Mouse (Mus musculus): ENCODE data around the gene Gm49661.

Gene Gm49661

DNA sequence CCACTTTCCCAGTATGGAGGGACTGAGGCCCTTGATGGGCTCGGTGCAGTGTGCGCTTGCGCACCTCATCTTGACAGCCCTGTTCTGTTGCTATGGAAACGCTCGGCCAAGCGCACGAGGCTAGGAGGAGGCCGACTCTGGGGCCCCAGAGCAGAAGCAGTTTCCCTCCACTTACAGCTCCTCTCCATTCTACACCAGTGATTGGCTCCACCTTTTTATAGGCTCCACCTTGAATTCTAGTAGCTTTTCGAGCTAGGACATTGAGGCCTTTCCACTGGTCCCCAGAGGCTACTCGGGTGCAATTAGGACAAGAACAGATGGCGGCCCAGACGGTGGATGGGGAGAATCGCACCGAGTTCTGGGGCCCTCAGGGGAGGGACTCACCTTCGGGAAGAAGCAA is 34.4 kb downstream of the Gm49661 start:
- DNase-seq (ENCODE audit: low spot score): no peak

GRCm38 (mm10) chr8:84933767-84934559 is 35.3 kb downstream of the Gm49661 start:
- no peak for DNase-seq (ENCODE audit: low spot score)

DNA sequence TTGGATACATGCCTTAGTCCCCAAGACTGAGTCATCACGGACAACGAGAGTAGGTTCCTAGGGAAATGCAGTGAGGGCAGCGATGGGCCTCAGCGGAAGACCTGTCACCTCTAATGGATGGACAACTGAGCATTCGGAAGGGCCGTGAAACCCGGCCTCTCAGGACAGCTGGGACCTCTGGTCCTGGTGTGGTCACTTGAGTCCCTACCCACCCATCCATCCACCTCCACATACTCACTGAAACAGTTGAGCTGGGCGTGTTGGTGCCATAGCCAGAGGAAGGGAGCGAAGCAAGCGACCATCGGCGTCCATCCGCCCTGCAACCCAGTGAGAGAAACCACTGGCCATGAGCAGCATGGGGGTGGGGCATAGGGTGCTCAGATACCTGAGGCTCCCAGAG is 38.7 kb downstream of the Gm49661 start:
- no peak for DNase-seq (ENCODE audit: low spot score)

DNA sequence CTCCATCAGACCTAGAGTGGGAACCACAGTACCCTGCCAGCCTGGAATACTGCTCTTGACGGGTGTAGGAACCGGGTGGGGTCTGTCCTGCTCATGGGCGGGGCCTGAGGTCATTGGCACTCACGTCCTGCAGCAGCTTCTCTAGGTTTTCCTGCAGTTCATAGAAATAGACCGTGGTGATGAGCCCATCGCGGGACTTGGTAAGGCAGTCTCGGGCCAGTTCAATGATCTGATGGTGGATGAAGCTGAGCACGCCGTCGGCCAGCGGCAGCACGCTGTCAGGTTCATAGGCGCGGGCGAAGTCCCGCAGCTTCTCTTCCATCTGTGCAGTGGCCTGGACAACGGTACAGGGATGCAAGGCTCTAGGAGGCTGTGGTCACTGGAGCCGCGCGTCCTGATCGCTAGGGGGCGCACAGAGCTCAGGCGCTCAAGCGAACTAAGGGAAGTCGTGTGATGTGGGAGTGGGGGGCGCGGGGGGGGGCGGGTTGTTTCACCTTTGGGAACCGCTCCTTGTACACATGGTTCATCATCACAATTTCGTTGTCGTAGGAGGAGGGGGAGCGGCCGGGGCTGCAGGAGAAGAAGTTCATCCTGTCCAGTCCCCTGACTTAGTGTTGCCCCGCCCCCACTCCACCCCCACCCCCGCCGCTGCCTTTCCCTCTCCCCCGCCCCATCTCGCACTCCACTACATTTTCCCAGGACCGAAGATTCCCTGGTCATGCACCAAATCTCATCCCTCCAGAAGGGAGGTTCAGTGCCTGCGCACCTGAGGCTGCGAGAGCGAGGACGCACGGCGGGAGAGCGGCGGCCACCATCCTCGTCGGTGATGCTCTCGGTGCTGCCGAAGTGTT is 40.6 kb downstream of the Gm49661 start:
- peak; percentile 56 for DNase-seq (ENCODE audit: low spot score)

GRCm38 (mm10) chr8:84927513-84927912 is 41.7 kb downstream of the Gm49661 start:
- DNase-seq (ENCODE audit: low spot score): no peak

- DNase-seq (ENCODE audit: low spot score): no peak
These were observed 43.7 kb downstream of the Gm49661 start for GRCm38 (mm10) chr8:84925557-84925956.

GRCm38 (mm10) chr8:84921596-84921995 is 47.6 kb downstream of the Gm49661 start:
- DNase-seq (ENCODE audit: low spot score): peak; percentile 84

DNA sequence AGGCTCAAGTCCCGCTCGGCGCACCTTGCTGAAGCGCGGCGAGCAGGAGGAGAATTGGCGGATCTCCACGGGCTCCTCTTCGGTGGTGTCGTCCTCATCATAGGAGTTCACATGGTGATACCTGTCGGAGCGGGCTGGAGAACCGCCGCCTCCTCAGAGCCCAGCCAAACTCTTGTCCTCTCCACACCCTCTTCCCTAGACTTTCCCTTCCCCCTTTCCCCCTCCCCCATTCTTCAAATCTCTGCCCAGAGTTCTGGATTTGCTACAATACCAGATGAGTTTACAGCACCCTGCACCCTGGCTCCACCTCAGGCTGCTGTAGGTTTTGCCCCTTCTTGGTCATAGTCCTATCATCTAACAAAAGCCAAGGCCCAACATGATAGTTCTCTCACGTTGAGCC is 50.6 kb downstream of the Gm49661 start:
- DNase-seq (ENCODE audit: low spot score): no peak

DNA sequence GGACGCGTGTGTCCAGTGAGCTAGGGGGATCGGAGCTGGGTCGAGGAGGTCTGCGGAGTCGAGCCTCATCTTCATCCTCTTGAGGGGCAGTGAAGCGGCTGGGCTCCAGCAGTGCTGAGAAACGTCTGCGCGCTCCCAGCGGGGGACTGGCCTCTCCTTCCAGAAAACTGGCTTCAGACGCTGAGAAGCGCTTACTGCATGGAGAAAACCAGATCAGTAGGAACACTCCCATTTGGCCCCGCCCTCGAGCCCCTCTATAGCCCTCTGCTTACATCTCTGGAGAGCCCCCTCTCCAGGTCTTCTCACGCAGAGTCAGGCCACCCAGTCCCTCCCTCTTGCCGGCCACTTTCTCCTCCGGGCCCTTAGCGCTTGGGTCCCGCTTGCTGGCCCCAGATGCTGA is 51.5 kb downstream of the Gm49661 start:
- DNase-seq (ENCODE audit: low spot score): no peak
